Mouse (Mus musculus) liver, embryonic 12.5 days (tissue): ENCODE data around the gene Hnrnpl. TPM values are rescaled to one million over a fixed set of nuclear protein-coding genes. Genes with fewer than 3 reads are reported as not detected.
A peak's percentile ranks its signal among the peaks of the same experiment; 100 is the strongest.

Source experiments
- ATAC-seq: fragments of 200-750 bp; cut with Nextera tagmentation; 2 replicates; pipeline ENCODE4 v1.8.0; 2017; ENCODE audit warnings: moderate number of reproducible peaks, mild to moderate bottlenecking, moderate library complexity
- H3K27ac ChIP-seq: fragments of 300-500 bp; sonication (generic); 2 replicates; pipeline ENCODE4 v1.5.1; 2016; ENCODE audit warnings: mild to moderate bottlenecking
- H3K27me3 ChIP-seq: fragments of 300-500 bp; sonication (generic); replicated peaks from 2 replicates; pipeline ENCODE4 v1.6.1; 2016; ENCODE audit warnings: mild to moderate bottlenecking, moderate library complexity
- H3K36me3 ChIP-seq: fragments of 300-500 bp; sonication (generic); 2 replicates; pipeline ENCODE4 v1.6.1; 2016; ENCODE audit warnings: mild to moderate bottlenecking, moderate library complexity
- H3K4me1 ChIP-seq: fragments of 300-500 bp; sonication (generic); 2 replicates; pipeline ENCODE4 v1.6.1; 2016
- H3K4me2 ChIP-seq: fragments of 300-500 bp; sonication (generic); 2 replicates; pipeline ENCODE4 v1.6.1; 2016; ENCODE audit warnings: mild to moderate bottlenecking, moderate library complexity
- H3K4me3 ChIP-seq: fragments of 300-500 bp; sonication (generic); 2 replicates; pipeline ENCODE4 v1.5.1; 2016; ENCODE audit warnings: mild to moderate bottlenecking, moderate library complexity
- H3K9ac ChIP-seq: fragments of 300-500 bp; sonication (generic); 2 replicates; pipeline ENCODE4 v1.6.1; 2016; ENCODE audit warnings: mild to moderate bottlenecking, moderate library complexity
- H3K9me3 ChIP-seq: fragments of 300-500 bp; sonication (generic); replicated peaks from 2 replicates; pipeline ENCODE4 v1.6.1; 2016; ENCODE audit warnings: mild to moderate bottlenecking, moderate library complexity
- WGBS: fragments of 180-500 bp; shearing (Covaris S2); methylation state at CpG from one replicate; pipeline ENCODE4 v1.1.7; 2016; ENCODE audit not compliant: insufficient replicate concordance; 5-methylcytosine and 5-hydroxymethylcytosine counted together
- polyA plus RNA-seq: library from polyadenylated mRNA; unstranded; fragments of >200 nt; fragmentation: Nextera tagmentation; extraction: Ambion mirVana; gene quantifications from 2 replicates; pipeline ENCODE4 v1.2.1, GENCODE M21; 2016

Gene Hnrnpl
- polyA plus RNA-seq, 1 experiment from 2014 or later: 186 TPM

DNA sequence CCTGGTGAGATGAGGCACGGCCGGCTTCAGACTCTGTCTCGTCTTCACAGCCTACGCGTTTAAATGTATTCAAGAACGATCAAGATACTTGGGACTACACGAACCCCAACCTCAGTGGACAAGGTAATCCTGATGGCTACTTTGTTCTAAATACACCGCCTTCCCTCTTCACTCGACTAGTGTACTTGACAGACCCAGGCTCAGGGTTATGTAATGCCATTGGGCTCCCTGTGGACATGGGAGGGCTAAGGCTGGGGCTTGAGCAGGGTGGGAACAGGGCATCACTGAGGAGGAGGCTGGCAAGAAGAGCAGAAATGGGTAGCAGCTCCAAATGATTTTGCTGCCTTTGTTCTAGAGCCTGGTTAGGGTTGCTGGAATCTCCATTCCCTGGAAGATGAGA, 6.9 kb downstream of the Hnrnpl start:
- Histone ChIP-seq H3K27me3 (no peaks in the 10 kb centered on the region), H3K36me3 (peaks cover 85% of the 10 kb centered on the region), H3K27ac (0 out of 2 replicates have a peak overlapping the region, but pooled peaks have one; percentile 42), H3K4me1 (peaks cover 82% of the 10 kb centered on the region), H3K4me3 (no peak overlapping the region), H3K9me3 (no peaks in the 10 kb centered on the region), H3K4me2 (peak overlapping the region; percentile 7; the same call in 1 of the 2 replicates), H3K9ac (no peak overlapping the region)
- 93% methylated on average over 9 of the region's 9 CpGs for WGBS
- no peak for ATAC-seq

DNA sequence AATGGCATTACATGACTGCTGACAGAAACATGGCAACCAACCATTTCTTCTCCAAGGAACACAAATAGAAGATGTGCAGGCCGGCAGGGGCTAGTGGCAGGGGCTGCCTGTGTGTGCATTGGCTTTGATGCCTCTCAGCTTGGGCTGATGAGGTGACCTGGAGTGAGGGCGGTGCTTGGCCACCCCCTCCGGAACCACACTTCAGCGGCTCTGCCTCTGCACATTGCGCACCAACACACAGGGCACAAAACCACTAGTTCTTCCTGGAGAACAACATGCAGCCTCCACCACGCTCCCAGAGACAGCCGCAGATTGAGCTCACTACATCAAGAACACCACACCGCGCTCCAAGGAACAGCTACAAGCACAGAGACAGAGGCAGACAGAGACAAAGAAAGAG, 7.9 kb downstream of the Hnrnpl start:
- H3K27ac ChIP-seq: no peak overlapping the region
- WGBS: 81% methylated on average over 9 of the region's 9 CpGs
- no peak overlapping the region for H3K4me2 ChIP-seq
- no peak overlapping the region for H3K4me3 ChIP-seq
- ATAC-seq: no peak
- H3K27me3 ChIP-seq: no peaks in the 10 kb centered on the region
- peaks cover 91% of the 10 kb centered on the region for H3K4me1 ChIP-seq
- peaks cover 95% of the 10 kb centered on the region for H3K36me3 ChIP-seq
- 0 out of 2 replicates have a peak overlapping the region, but pooled peaks have one; percentile 32 for H3K9ac ChIP-seq
- no peaks in the 10 kb centered on the region for H3K9me3 ChIP-seq

DNA sequence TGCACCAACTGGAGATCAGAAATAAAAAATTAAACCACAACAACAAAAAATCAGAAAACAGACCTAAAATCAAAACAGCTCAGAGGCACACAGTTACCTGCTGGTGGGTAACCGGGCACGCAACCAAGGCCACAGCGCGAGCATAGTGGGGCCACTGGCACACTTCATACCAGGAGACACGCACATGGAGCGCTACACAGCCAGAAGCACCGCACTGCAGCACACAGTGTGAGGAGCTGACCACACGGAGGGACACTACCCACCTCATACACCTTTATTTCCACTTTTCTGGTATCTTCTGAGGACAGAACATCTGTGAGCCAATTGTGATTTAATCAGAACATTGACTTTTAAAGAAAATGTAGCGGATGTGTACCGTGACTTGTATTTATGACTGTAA, 8.6 kb downstream of the Hnrnpl start:
- H3K27ac ChIP-seq: no peak overlapping the region
- peaks cover 100% of the 10 kb centered on the region for H3K36me3 ChIP-seq
- H3K4me1 ChIP-seq: peaks cover 94% of the 10 kb centered on the region
- WGBS: 92% methylated on average over 10 of the region's 10 CpGs
- H3K4me3 ChIP-seq: no peak overlapping the region
- peak overlapping the region; percentile 8; the same call in 1 of the 2 replicates for H3K4me2 ChIP-seq
- no peaks in the 10 kb centered on the region for H3K27me3 ChIP-seq
- ATAC-seq: no peak
- H3K9me3 ChIP-seq: no peaks in the 10 kb centered on the region
- no peak overlapping the region for H3K9ac ChIP-seq

DNA sequence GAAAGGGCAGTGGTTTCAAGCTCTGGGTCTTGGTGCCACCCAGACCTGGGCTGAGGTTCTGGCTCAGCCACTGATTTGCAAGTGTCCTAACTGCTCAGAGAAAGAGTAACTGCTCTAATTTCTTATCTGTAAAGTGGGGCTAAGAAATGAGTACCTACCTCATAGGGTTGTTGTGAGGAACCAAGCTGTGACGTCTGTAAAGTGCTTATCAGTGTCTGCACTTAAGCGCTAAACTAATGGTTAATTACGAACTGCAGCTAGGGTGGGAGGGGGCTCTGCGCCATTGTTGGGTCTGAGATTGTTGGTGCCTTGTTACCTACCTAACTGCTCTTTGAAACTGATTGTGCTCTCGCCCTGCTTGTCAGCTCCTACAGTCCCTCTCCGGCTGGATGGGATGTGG, 9.2 kb downstream of the Hnrnpl start:
- peak overlapping the region; percentile 41; the same call in 1 of the 2 replicates for H3K9ac ChIP-seq

DNA sequence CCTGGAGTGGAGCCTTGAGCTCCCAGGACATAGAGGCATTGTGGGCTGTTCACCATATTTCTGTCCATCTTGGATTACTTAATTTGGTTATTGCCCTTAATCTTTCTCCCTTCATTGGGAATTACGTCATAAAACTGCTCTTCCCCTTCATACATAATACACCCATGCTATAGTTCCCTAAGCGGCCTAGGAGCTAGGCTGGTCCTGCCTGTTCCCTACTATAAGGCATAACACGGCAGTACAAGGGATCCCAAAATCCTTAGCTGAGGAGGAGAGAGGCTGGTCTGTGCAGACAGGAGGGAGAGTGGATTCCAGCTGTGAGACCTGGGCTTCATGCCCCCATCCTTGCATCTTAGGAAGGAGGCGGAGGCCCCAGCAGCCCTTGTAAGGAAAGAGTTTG, 9.6 kb downstream of the Hnrnpl start:
- no peak for ATAC-seq
- Histone ChIP-seq H3K36me3 (peaks cover 100% of the 10 kb centered on the region), H3K4me1 (peaks cover 92% of the 10 kb centered on the region), H3K4me3 (no peak overlapping the region), H3K27ac (peak overlapping the region; percentile 54), H3K9me3 (no peaks in the 10 kb centered on the region), H3K4me2 (0 out of 2 replicates have a peak overlapping the region, but pooled peaks have one; percentile 8), H3K9ac (no peak overlapping the region), H3K27me3 (no peaks in the 10 kb centered on the region)
- 89% methylated on average over 4 of the region's 4 CpGs for WGBS

More for the DNA sequence above, 9.2 kb downstream of the Hnrnpl start:
- Histone ChIP-seq H3K27ac (peak overlapping the region; percentile 54), H3K9me3 (no peaks in the 10 kb centered on the region), H3K27me3 (no peaks in the 10 kb centered on the region), H3K36me3 (peaks cover 100% of the 10 kb centered on the region), H3K4me2 (0 out of 2 replicates have a peak overlapping the region, but pooled peaks have one; percentile 8), H3K4me1 (peaks cover 93% of the 10 kb centered on the region), H3K4me3 (no peak overlapping the region)
- ATAC-seq: no peak
- 56% methylated on average over 6 of the region's 6 CpGs for WGBS

DNA sequence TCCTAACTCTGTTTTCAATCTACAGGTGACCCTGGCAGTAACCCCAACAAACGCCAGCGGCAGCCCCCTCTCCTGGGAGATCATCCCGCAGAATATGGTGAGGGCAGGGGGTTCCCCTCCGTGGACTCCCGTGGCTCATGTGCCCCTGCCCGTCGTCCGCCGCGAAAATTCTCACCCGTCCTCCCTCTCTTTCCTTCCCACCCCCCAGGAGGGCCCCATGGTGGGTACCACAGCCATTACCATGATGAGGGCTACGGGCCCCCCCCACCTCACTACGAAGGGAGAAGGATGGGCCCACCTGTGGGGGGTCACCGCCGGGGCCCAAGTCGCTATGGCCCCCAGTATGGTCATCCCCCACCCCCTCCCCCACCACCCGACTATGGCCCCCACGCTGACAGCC, 10.1 kb downstream of the Hnrnpl start:
- peaks cover 92% of the 10 kb centered on the region for H3K4me1 ChIP-seq
- H3K4me3 ChIP-seq: no peak overlapping the region
- 0 out of 2 replicates have a peak overlapping the region, but pooled peaks have one; percentile 4 for H3K9ac ChIP-seq
- no peak for ATAC-seq
- H3K4me2 ChIP-seq: peak overlapping the region; percentile 34; the same call in 1 of the 2 replicates
- 89% methylated on average over 18 of the region's 18 CpGs for WGBS
- no peaks in the 10 kb centered on the region for H3K9me3 ChIP-seq
- peak overlapping the region; percentile 54 for H3K27ac ChIP-seq
- H3K27me3 ChIP-seq: no peaks in the 10 kb centered on the region
- peaks cover 97% of the 10 kb centered on the region for H3K36me3 ChIP-seq

DNA sequence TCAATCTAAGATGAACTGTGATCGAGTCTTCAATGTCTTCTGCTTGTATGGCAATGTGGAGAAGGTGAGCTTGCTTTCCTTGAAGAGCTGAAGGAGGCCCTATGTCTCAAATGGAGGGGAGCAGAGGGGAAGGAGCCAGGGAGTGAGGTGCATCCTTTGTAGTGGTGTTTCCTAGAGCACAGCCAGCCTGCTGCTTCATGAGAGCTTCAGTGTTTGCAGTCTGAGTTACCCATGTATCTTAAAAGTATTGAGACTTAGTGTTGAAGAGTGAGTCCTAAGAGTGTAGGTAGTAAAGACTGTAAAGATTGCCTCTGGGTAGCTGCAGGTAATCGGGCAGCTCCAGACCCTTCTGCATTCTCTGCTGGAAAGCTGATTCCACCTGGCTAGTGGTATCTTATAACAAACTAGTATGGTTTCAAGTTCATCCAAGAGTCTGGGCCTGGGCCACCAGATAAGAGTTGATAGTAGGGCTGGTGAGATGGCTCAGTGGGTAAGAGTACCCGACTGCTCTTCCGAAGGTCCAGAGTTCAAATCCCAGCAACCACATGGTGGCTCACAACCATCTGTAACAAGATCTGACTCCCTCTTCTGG, 10.6 kb downstream of the Hnrnpl start:
- Histone ChIP-seq H3K9me3 (no peaks in the 10 kb centered on the region), H3K9ac (no peak overlapping the region), H3K4me2 (peak overlapping the region; percentile 34; the same call in 1 of the 2 replicates), H3K27me3 (no peaks in the 10 kb centered on the region), H3K4me1 (peaks cover 92% of the 10 kb centered on the region), H3K27ac (peak overlapping the region; percentile 54), H3K4me3 (no peak overlapping the region), H3K36me3 (peaks cover 92% of the 10 kb centered on the region)
- WGBS: 54% methylated on average over 4 of the region's 4 CpGs
- ATAC-seq: peak; percentile 42

DNA sequence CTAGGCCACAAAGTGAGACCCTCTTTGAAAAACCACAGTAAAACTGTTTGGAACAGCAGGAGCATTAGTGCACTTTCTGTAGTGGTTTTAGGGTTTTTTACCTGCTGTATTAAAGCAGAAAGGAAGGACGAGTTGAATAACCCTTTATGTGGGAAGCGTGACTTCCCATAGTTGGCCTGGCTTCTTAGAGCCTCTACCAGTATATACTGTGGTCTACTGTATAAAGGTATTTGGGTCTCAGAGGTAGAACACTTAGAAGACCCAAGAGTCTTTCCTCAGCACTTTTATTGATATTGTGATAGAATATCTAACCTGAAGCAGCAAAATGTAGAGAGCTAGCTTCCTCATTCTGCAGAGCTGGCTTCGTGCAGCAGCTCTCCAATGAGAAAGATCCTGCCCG, 11.2 kb downstream of the Hnrnpl start:
- no peaks in the 10 kb centered on the region for H3K27me3 ChIP-seq
- H3K4me3 ChIP-seq: no peak overlapping the region
- H3K4me2 ChIP-seq: no peak overlapping the region
- no peak for ATAC-seq
- WGBS: 84% methylated on average over 4 of the region's 4 CpGs
- peaks cover 91% of the 10 kb centered on the region for H3K4me1 ChIP-seq
- peaks cover 86% of the 10 kb centered on the region for H3K36me3 ChIP-seq
- H3K9ac ChIP-seq: no peak overlapping the region
- H3K27ac ChIP-seq: no peak overlapping the region
- H3K9me3 ChIP-seq: no peaks in the 10 kb centered on the region

DNA sequence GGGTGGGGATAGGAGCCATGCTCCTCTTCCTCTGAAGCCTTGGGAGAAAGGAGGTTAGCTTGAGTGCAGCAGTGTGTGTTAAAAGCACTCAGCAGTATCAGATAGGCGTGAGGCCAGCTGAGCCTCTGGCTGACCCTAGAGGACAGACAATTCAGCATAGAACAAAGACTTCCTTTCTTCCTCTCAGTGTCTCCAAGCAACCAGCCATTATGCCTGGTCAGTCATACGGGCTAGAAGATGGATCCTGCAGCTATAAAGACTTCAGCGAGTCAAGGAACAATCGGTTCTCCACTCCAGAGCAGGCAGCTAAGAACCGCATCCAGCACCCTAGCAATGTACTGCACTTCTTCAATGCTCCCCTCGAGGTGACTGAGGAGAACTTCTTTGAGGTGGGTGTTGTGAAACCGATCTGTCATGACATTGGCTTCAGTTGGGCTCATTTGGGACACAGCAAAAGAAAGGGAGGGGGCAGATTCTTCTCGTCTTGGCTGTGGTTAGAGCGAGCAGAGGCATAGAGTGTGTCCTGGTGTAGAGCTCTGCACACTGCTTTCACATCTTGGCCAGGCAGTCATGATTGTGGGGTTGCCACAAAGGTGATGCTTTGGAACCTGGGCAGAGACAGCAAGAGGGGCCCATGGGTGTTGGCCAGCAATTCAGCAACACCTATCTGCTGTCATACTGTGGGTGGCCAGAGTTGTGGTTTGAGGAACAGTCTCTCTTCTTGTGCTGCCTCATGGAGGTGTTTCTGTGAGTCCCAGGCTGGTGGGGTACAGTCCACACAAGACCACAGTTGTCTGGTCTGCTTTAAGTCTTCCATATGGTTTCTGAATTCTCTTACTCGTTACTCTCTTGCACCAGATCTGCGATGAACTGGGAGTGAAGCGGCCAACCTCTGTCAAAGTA, 12.3 kb downstream of the Hnrnpl start:
- no peaks in the 10 kb centered on the region for H3K9me3 ChIP-seq
- no peaks in the 10 kb centered on the region for H3K27me3 ChIP-seq
- no peak for ATAC-seq
- peak overlapping the region; percentile 0; the same call in 1 of the 2 replicates for H3K27ac ChIP-seq
- WGBS: 79% methylated on average over 12 of the region's 12 CpGs
- H3K4me1 ChIP-seq: peaks cover 89% of the 10 kb centered on the region
- H3K4me2 ChIP-seq: no peak overlapping the region
- no peak overlapping the region for H3K4me3 ChIP-seq
- H3K9ac ChIP-seq: no peak overlapping the region
- H3K36me3 ChIP-seq: peaks cover 76% of the 10 kb centered on the region

DNA sequence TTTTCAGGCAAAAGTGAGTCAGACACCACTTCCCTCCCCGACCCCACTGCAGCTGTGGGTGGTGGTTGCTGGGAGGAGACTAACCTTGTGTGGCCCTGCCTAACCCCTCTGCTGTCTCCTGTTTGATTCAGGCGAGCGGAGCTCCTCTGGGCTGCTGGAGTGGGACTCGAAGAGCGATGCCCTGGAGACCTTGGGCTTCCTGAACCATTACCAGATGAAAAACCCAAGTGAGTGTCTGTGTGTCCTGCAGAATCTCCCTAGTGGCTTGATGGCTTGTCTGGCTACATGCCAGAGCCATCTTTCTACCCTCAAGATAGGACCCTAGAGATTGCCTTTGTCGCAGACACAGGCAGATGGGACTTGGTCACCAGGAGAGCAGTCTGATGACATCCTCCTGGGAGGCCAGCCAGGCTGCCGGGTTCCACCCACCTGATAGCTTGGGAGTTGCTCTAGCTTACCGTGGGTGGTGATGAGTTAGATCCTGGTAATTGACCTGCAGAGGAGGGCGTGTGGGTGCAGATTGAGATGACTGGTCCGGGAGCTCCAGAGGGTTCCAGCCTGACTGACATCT, 13.0 kb downstream of the Hnrnpl start:
- Histone ChIP-seq H3K36me3 (peaks cover 68% of the 10 kb centered on the region), H3K9me3 (no peaks in the 10 kb centered on the region), H3K27me3 (no peaks in the 10 kb centered on the region), H3K4me3 (no peak overlapping the region), H3K27ac (peak overlapping the region; percentile 57; the same call in 1 of the 2 replicates), H3K9ac (no peak overlapping the region), H3K4me2 (no peak overlapping the region), H3K4me1 (peaks cover 89% of the 10 kb centered on the region)
- ATAC-seq: no peak
- WGBS: 71% methylated on average over 10 of the region's 10 CpGs

DNA sequence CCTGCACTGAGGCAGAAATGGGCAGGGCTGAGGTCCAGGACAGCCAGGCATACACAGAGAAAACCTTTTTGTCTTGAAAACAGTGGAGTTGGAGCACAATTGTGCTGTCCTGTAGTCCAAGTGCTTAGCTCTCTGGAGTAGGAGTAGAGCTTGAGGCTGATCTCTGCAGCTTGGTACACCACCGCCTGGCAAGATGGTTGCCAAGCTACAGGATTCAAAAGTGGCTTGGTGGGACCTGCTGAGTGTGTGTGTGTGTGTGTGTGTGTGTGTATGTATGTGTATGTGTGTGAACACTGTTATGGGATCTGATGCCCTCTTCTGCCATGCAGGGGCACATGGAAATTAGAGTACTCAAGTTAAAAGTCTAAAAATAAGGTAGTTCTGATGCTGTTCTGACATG, 14.2 kb downstream of the Hnrnpl start:
- H3K27ac ChIP-seq: peak overlapping the region; percentile 76
- H3K4me2 ChIP-seq: no peak overlapping the region
- no peak overlapping the region for H3K9ac ChIP-seq
- 71% methylated on average over 1 of the region's 1 CpGs for WGBS
- no peaks in the 10 kb centered on the region for H3K27me3 ChIP-seq
- no peaks in the 10 kb centered on the region for H3K9me3 ChIP-seq
- ATAC-seq: no peak
- H3K4me3 ChIP-seq: no peak overlapping the region
- peaks cover 82% of the 10 kb centered on the region for H3K4me1 ChIP-seq
- H3K36me3 ChIP-seq: peaks cover 56% of the 10 kb centered on the region
